Mouse (Mus musculus) limb, embryonic 15.5 days (tissue): ENCODE results near the gene Rapgef2. TPM values are rescaled to one million over a fixed set of nuclear protein-coding genes. Genes with fewer than 3 reads are reported as not detected.
"Not testable (repeated sequence)": the region's sequence is repeated elsewhere in the genome, so short reads cannot be mapped to it uniquely, and the experiment has no call there.

Experiments
- ATAC-seq: fragments of 200-750 bp; cut with Nextera tagmentation; 2 replicates; pipeline ENCODE4 v1.8.0; 2017; ENCODE audit warnings: low read depth, moderate TSS enrichment; ENCODE audit not compliant: insufficient number of reproducible peaks, low FRiP score, low TSS enrichment
- H3K27ac ChIP-seq: fragments of 300-500 bp; sonication (generic); 2 replicates; pipeline ENCODE4 v1.5.1; 2015; ENCODE audit warnings: moderate library complexity, mild to moderate bottlenecking, inconsistent platforms
- H3K27me3 ChIP-seq: fragments of 300-500 bp; sonication (generic); 2 replicates; pipeline ENCODE4 v1.6.1; 2015; ENCODE audit warnings: inconsistent platforms
- H3K36me3 ChIP-seq: fragments of 300-500 bp; sonication (generic); 2 replicates; pipeline ENCODE4 v1.6.1; 2015; ENCODE audit warnings: inconsistent platforms
- H3K4me1 ChIP-seq: fragments of 300-500 bp; sonication (generic); 2 replicates; pipeline ENCODE4 v1.6.1; 2015; ENCODE audit warnings: inconsistent platforms
- H3K4me2 ChIP-seq: fragments of 300-500 bp; sonication (generic); 2 replicates; pipeline ENCODE4 v1.6.1; 2015; ENCODE audit warnings: mild to moderate bottlenecking, inconsistent platforms
- H3K4me3 ChIP-seq: fragments of 300-500 bp; sonication (generic); 2 replicates; pipeline ENCODE4 v1.5.1; 2015; ENCODE audit warnings: mild to moderate bottlenecking, inconsistent platforms
- H3K9ac ChIP-seq: fragments of 300-500 bp; sonication (generic); 2 replicates; pipeline ENCODE4 v1.6.1; 2015; ENCODE audit warnings: inconsistent platforms
- H3K9me3 ChIP-seq: fragments of 300-500 bp; sonication (generic); 2 replicates; pipeline ENCODE4 v1.6.1; 2016; ENCODE audit warnings: inconsistent platforms
- WGBS: fragments of 180-500 bp; shearing (Covaris S2); methylation state at CpG from one replicate; pipeline ENCODE4 v1.1.7; 2015; 5-methylcytosine and 5-hydroxymethylcytosine counted together
- polyA plus RNA-seq: library from polyadenylated mRNA; unstranded; fragments of >200 nt; fragmentation: Nextera tagmentation; extraction: Ambion mirVana; gene quantifications from 2 replicates; pipeline ENCODE4 v1.2.1, GENCODE M21; 2015

Gene Rapgef2
- polyA plus RNA-seq, 1 experiment from 2014 or later, result 6.2 TPM

DNA sequence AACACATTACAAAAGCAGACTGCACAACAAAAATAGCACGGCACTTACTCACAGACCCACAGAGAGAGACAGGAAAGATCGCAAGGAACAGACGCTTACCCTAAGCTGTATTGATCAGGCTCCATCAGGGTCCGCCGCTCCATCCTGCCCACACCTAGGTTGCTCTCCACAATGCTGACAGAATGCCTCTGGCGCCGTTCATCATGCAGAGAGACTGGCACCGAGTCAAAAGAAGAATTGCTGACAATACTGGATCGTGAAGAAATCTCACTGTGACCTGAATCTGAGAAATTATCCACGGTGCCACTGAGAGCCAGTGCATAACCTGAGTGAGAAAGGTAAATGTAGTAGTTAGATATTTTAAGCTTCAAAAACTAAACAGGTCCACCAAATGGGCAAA, 216.4 kb downstream of the Rapgef2 start:
- Histone ChIP-seq H3K27me3 (no peaks in the 10 kb centered on the region), H3K9ac (no peak overlapping the region), H3K4me1 (no peaks in the 10 kb centered on the region), H3K27ac (no peak overlapping the region), H3K36me3 (peaks cover 43% of the 10 kb centered on the region), H3K9me3 (no peaks in the 10 kb centered on the region), H3K4me3 (no peak overlapping the region), H3K4me2 (no peak overlapping the region)
- ATAC-seq, result no peak
- 90% methylated on average over 10 of the region's 10 CpGs for WGBS

DNA sequence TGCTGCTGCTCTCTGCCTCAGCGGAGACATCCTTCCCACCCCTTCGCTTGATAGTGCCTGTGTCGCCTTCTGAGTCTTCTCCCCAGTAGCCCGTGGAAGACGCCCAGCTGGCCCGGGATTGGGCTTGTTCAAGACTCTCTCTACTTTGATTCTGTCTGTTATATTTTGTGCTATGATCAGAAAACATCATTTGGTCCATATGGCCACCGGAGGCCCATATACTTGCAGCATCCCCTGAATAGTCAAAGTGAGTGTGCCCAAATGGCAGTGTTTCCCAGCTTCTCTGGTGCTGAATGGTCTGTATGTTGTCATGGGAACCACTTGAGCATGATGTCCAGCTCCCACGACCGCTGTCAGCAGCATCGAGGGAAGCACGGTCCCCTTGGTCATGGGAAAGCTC, 217.3 kb downstream of the Rapgef2 start:
- WGBS, result 95% methylated on average over 11 of the region's 11 CpGs
- H3K36me3 ChIP-seq, result peaks cover 46% of the 10 kb centered on the region
- no peaks in the 10 kb centered on the region for H3K4me1 ChIP-seq

DNA sequence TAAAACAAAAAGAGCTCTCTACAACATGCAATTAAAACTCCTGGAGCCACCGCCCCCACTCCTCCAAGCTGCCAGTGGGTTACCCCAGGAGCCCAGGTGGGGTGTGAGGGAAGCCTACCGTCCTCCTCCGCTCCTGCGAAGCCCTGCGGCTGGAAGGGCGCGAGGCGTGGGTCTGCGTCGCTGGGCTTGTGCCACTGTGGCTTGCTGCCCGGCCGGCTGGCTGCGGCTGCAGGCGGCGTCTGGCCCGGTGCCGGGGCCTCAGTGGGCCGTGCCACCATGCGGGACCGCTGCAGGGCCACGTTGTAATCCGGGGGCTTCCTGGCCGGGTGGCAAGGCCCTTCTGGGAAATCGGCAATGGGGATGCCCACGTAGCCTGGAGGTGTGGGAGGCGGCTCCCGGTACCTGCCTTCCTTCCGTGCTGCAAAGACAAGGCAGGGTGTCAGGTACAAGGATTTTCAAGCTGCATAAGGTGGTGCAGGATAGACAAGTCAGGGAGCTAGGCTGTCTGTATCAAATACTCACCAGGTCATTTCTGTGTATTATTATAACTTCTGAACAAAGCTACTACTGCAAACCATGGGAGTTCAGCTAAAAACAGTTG, 219.8 kb downstream of the Rapgef2 start:
- WGBS, result 85% methylated on average over 28 of the region's 28 CpGs
- no peak for ATAC-seq
- no peaks in the 10 kb centered on the region for H3K4me1 ChIP-seq
- no peak overlapping the region for H3K27ac ChIP-seq
- no peaks in the 10 kb centered on the region for H3K27me3 ChIP-seq
- no peak overlapping the region for H3K9ac ChIP-seq
- H3K4me2 ChIP-seq, result no peak overlapping the region
- no peaks in the 10 kb centered on the region for H3K9me3 ChIP-seq
- no peak overlapping the region for H3K4me3 ChIP-seq
- peaks cover 54% of the 10 kb centered on the region for H3K36me3 ChIP-seq

More for the DNA sequence above, 217.3 kb downstream of the Rapgef2 start:
- no peak for ATAC-seq
- H3K4me3 ChIP-seq, result no peak overlapping the region
- no peak overlapping the region for H3K27ac ChIP-seq
- no peak overlapping the region for H3K9ac ChIP-seq
- no peak overlapping the region for H3K4me2 ChIP-seq
- H3K27me3 ChIP-seq, result no peaks in the 10 kb centered on the region
- no peaks in the 10 kb centered on the region for H3K9me3 ChIP-seq

DNA sequence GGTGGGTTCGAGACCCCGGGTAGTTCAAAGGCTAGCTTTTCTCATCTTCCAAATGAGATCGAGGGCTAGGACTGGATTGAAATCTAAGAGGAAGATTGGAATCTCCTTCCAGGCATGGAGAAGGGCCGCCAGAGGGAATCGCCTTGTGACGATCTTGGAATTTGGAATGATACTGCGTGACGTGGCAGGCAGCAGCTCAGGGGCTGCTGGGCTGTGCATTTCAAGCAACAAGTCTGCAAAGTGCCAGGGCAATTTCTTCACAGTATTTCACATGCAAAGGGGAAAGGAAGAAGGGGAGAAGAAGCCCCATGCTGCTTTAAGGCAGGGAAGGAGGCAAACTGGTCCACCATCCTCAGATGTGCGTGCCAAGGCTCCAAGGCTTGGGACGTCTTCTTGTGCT, 222.2 kb downstream of the Rapgef2 start:
- Histone ChIP-seq H3K27ac (no peak overlapping the region), H3K9me3 (no peaks in the 10 kb centered on the region), H3K4me1 (no peaks in the 10 kb centered on the region), H3K4me3 (no peak overlapping the region), H3K27me3 (no peaks in the 10 kb centered on the region), H3K36me3 (peaks cover 45% of the 10 kb centered on the region), H3K4me2 (no peak overlapping the region), H3K9ac (no peak overlapping the region)
- 89% methylated on average over 10 of the region's 10 CpGs for WGBS
- no peak for ATAC-seq

DNA sequence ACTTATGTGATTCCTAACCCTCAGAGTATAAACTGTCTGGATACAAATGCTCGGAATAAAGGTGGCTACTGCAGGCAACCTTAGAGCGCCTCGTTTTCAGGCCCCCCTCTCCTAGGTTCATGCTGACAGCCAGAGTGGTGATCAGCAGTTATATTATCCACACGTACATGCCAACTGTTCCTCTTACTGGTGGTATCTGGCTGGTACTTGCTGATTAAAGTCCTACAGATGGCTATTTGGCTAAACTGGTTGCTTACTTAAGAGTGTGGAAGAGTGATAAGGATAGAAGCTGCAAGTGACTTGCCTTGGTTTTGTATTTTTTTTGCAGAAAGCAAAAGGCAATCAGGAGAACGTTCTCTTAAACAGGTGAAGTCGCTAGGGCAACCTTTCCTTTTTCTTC, 224.9 kb downstream of the Rapgef2 start:
- no peaks in the 10 kb centered on the region for H3K27me3 ChIP-seq
- no peak overlapping the region for H3K4me2 ChIP-seq
- no peak for ATAC-seq
- no peak overlapping the region for H3K4me3 ChIP-seq
- WGBS, result 87% methylated on average over 6 of the region's 6 CpGs
- no peaks in the 10 kb centered on the region for H3K9me3 ChIP-seq
- H3K4me1 ChIP-seq, result no peaks in the 10 kb centered on the region
- H3K27ac ChIP-seq, result no peak overlapping the region
- H3K9ac ChIP-seq, result no peak overlapping the region
- H3K36me3 ChIP-seq, result peaks cover 30% of the 10 kb centered on the region

DNA sequence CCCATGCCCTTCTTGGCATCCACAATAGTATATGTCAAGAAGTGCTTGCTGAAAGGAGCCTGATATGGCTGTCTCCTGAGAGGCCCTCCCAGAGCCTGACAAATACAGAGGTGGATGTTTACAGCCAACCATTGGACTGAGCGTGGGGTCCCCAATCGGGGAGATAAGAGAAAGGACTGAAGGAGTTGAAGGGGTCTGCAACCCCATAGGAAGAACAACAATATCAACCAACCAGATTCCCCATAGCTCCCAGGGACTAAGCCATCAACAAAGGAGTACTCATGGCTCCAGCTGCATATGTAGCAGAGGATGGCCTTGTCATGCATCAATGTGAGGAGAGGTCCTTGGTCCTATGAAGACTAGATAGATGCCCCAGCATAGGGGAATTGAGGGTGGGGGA, 227.8 kb downstream of the Rapgef2 start:
- not testable (repeated sequence) for H3K4me3 ChIP-seq, H3K27me3 ChIP-seq, H3K36me3 ChIP-seq, H3K9me3 ChIP-seq, H3K4me2 ChIP-seq, H3K4me1 ChIP-seq, H3K27ac ChIP-seq, ATAC-seq, H3K9ac ChIP-seq
- WGBS, result 93% methylated on average over 2 of the region's 2 CpGs

DNA sequence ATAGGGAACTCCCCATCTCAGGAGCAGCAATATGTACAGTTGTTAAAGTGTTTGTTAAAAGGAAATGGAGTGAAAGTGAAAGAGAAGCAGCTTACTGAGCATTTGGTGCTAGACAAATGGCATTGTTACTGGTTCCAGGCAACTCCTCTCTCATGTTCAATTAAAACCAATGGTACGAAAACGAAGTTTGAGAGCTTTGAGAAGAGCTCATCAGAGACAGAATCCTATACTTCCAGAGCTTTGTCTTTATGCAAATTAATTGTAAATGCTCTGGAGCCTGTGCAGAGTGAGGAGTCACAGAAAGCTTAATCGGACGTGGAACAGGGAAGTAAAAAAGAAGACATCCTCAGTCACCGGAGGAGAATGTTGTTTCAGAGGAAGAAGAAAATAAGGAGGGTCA, 241.1 kb downstream of the Rapgef2 start:
- Histone ChIP-seq H3K9me3 (no peaks in the 10 kb centered on the region), H3K4me3 (no peak overlapping the region), H3K27ac (no peak overlapping the region), H3K9ac (no peak overlapping the region), H3K4me2 (no peak overlapping the region), H3K4me1 (no peaks in the 10 kb centered on the region), H3K27me3 (no peaks in the 10 kb centered on the region), H3K36me3 (no peaks in the 10 kb centered on the region)
- 85% methylated on average over 5 of the region's 5 CpGs for WGBS
- no peak for ATAC-seq

DNA sequence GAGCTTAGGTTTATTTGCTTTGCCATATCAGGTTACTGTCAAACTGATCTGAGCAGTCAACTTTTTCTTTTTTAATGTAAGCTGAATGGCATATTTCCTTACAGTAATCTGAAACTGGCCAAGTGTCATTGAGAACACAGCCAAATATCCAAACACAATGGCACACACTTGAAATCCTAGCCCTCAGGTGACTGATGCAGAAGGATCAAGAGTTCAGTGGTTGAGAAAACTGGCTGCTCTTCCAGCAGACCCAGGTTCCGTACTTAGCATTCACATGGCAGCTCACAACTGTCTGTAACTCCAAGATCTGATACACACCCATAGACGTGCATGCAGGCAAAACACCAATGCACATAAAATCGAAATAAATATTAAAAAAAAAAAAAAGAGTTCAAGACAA, 243.3 kb downstream of the Rapgef2 start:
- H3K36me3 ChIP-seq, result no peaks in the 10 kb centered on the region
- WGBS, result 81% methylated on average over 3 of the region's 3 CpGs
- no peaks in the 10 kb centered on the region for H3K27me3 ChIP-seq
- H3K4me3 ChIP-seq, result no peak overlapping the region
- H3K27ac ChIP-seq, result no peak overlapping the region
- H3K9me3 ChIP-seq, result no peaks in the 10 kb centered on the region
- no peak overlapping the region for H3K4me2 ChIP-seq
- no peak overlapping the region for H3K9ac ChIP-seq
- H3K4me1 ChIP-seq, result no peaks in the 10 kb centered on the region
- no peak for ATAC-seq

DNA sequence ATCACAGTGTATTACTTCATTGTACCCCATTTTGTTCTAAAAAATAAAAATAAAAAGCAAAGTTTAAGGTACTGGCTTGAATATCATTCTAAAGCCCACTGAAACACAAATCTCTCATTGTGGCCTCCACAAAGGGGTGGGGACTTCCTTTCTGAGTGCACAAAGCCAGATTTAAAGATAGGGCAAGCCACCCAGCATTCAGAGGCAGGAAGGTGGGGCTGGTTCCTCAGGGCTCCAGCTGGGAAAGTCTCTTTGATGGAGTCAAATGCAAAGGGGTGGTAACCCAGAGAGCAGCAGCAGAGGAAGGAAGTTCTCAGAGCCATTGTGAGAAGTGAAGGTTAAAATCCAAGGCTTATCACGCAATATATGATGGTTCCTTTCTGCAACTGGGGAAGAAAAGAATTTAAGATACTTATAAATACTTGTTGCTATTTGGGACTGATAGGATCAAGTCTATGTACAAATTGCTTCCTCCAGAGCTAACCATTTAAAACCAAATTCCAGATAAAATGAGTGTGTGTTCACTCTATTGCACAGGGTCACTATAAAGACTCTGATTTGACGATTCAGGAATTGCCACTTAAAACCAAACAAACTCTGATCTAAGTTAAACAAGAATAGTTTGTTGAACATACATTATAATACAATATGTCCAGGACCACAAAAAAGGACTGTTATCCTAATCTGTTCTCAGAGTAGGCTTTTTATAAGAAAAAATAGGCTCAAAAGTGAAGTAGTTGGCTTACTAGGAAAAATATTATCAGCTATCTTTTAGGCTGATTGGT, 246.5 kb downstream of the Rapgef2 start:
- H3K4me1 ChIP-seq, result no peaks in the 10 kb centered on the region
- no peak overlapping the region for H3K27ac ChIP-seq
- 58% methylated on average over 2 of the region's 2 CpGs for WGBS
- H3K27me3 ChIP-seq, result no peaks in the 10 kb centered on the region
- no peak overlapping the region for H3K4me3 ChIP-seq
- no peaks in the 10 kb centered on the region for H3K36me3 ChIP-seq
- no peaks in the 10 kb centered on the region for H3K9me3 ChIP-seq
- H3K4me2 ChIP-seq, result no peak overlapping the region
- ATAC-seq, result no peak
- H3K9ac ChIP-seq, result no peak overlapping the region

DNA sequence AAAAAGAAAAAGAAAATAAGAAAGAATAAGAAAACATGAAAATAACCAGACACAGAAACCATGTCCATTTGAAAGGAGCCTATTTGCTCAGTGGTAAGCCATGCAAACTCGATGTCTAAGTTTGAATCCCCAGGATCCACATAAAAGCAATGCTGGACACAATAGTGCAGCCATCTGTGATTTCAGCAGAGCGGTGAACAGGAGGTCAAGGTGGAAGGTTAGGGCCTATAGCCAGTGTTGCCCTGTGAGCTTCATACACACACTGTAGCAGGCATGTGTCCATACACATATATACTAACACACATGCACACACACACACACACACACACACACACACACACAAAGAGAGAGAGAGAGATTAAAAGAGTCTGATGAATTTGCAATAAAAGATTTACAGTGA, 247.3 kb downstream of the Rapgef2 start:
- H3K9me3 ChIP-seq, result no peaks in the 10 kb centered on the region
- no peak overlapping the region for H3K4me3 ChIP-seq
- no peak overlapping the region for H3K4me2 ChIP-seq
- no peak overlapping the region for H3K9ac ChIP-seq
- no peak for ATAC-seq
- H3K4me1 ChIP-seq, result no peaks in the 10 kb centered on the region
- no peak overlapping the region for H3K27ac ChIP-seq
- H3K36me3 ChIP-seq, result no peaks in the 10 kb centered on the region
- H3K27me3 ChIP-seq, result no peaks in the 10 kb centered on the region
- WGBS, result 78% methylated on average over 2 of the region's 2 CpGs

DNA sequence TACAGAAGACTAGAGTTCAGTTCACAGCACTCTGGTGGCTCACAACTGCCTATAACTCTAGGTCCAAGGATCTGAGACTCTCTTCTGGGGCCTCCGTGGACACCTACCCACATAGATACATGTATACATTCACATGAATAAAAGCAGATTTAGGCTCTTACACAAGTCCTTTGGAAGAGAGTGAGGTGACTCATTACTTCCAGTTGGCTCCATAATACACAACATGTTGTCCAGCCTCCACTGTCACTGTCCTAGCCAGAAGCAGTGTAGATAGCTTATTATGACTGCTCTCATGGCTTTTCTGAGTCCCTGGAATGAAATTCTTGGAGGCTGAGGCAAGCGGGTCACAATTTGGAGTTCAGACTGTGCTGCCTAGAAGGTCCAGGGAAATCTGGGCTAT, 251.9 kb downstream of the Rapgef2 start:
- no peak overlapping the region for H3K27ac ChIP-seq
- H3K36me3 ChIP-seq, result no peaks in the 10 kb centered on the region
- 92% methylated on average over 2 of the region's 2 CpGs for WGBS
- no peaks in the 10 kb centered on the region for H3K27me3 ChIP-seq
- no peak overlapping the region for H3K4me3 ChIP-seq
- H3K9ac ChIP-seq, result no peak overlapping the region
- no peaks in the 10 kb centered on the region for H3K4me1 ChIP-seq
- H3K9me3 ChIP-seq, result no peaks in the 10 kb centered on the region
- H3K4me2 ChIP-seq, result no peak overlapping the region
- no peak for ATAC-seq

DNA sequence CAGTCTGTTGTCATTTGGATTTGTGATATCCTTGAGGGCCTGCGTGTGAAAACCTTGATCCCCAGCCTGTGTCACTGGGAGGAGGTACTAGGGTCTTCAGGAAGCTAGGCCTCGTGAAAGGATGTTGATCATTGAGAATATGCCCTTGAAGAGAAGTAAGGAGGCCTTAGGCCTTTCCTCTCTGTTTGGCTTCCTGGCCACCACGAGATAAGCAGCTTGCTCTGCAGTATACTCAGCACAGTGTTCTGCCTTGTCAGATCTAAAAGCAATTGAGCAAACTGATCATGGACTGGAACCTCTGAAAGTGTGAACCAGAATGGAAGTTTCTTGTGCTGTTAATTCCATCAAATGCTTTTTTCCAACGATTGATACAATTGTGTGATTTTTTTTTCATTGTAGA, 255.5 kb downstream of the Rapgef2 start:
- Histone ChIP-seq H3K9ac (no peak overlapping the region), H3K4me2 (no peak overlapping the region), H3K27me3 (no peaks in the 10 kb centered on the region), H3K4me3 (no peak overlapping the region), H3K9me3 (no peaks in the 10 kb centered on the region), H3K27ac (no peak overlapping the region), H3K4me1 (no peaks in the 10 kb centered on the region), H3K36me3 (no peaks in the 10 kb centered on the region)
- ATAC-seq, result no peak
- WGBS, result 85% methylated on average over 4 of the region's 4 CpGs
